Mouse (Mus musculus) heart, embryonic 11.5 days (tissue): ENCODE results near the gene Esr1. TPM values are rescaled to one million over a fixed set of nuclear protein-coding genes. Genes with fewer than 3 reads are reported as not detected.

Experiments
- ATAC-seq: fragments of 200-750 bp; cut with Nextera tagmentation; replicated peaks from 2 replicates; pipeline ENCODE4 v1.8.0; 2017; ENCODE audit warnings: moderate library complexity; ENCODE audit not compliant: insufficient number of reproducible peaks, low FRiP score, low TSS enrichment
- H3K27ac ChIP-seq: fragments of 300-500 bp; sonication (generic); 2 replicates; pipeline ENCODE4 v1.5.1; 2014; ENCODE audit warnings: mild to moderate bottlenecking, low read depth, low read length
- H3K27me3 ChIP-seq: fragments of 300-500 bp; sonication (generic); 2 replicates; pipeline ENCODE4 v1.6.1; 2014; ENCODE audit warnings: mild to moderate bottlenecking, low read length, mixed read lengths; ENCODE audit not compliant: control insufficient read depth, insufficient read depth
- H3K36me3 ChIP-seq: fragments of 300-500 bp; sonication (generic); 2 replicates; pipeline ENCODE4 v1.6.1; 2014; ENCODE audit warnings: mild to moderate bottlenecking, low read length, moderate library complexity, mixed read lengths; ENCODE audit not compliant: control insufficient read depth, insufficient read depth
- H3K4me1 ChIP-seq: fragments of 300-500 bp; sonication (generic); 2 replicates; pipeline ENCODE4 v1.6.1; 2014; ENCODE audit warnings: low read length; ENCODE audit not compliant: control insufficient read depth, insufficient read depth
- H3K4me2 ChIP-seq: fragments of 300-500 bp; sonication (generic); 2 replicates; pipeline ENCODE4 v1.6.1; 2014; ENCODE audit warnings: mild to moderate bottlenecking, moderate library complexity
- H3K4me3 ChIP-seq: fragments of 300-500 bp; sonication (generic); 2 replicates; pipeline ENCODE4 v1.5.1; 2014; ENCODE audit warnings: low read depth, low read length
- H3K9ac ChIP-seq: fragments of 300-500 bp; sonication (generic); 2 replicates; pipeline ENCODE4 v1.6.1; 2014; ENCODE audit warnings: mild to moderate bottlenecking, low read depth, low read length, moderate library complexity
- H3K9me3 ChIP-seq: fragments of 300-500 bp; sonication (generic); replicated peaks from 2 replicates; pipeline ENCODE4 v1.6.1; 2016; ENCODE audit warnings: low read length; ENCODE audit not compliant: control insufficient read depth
- WGBS: fragments of 180-500 bp; shearing (Covaris S2); extraction: QIAGEN DNeasy Blood & Tissue Kit; methylation state at CpG from one replicate; pipeline ENCODE4 v1.1.7; 2014; ENCODE audit not compliant: insufficient replicate concordance; 5-methylcytosine and 5-hydroxymethylcytosine counted together
- polyA plus RNA-seq: library from polyadenylated mRNA; unstranded; fragments of >200 nt; fragmentation: Nextera tagmentation; extraction: Ambion mirVana; gene quantifications from 2 replicates; pipeline ENCODE4 v1.2.1, GENCODE M21; 2014

Esr1 gene
- polyA plus RNA-seq = 1.2 and 1.3 TPM in 2 replicates

DNA sequence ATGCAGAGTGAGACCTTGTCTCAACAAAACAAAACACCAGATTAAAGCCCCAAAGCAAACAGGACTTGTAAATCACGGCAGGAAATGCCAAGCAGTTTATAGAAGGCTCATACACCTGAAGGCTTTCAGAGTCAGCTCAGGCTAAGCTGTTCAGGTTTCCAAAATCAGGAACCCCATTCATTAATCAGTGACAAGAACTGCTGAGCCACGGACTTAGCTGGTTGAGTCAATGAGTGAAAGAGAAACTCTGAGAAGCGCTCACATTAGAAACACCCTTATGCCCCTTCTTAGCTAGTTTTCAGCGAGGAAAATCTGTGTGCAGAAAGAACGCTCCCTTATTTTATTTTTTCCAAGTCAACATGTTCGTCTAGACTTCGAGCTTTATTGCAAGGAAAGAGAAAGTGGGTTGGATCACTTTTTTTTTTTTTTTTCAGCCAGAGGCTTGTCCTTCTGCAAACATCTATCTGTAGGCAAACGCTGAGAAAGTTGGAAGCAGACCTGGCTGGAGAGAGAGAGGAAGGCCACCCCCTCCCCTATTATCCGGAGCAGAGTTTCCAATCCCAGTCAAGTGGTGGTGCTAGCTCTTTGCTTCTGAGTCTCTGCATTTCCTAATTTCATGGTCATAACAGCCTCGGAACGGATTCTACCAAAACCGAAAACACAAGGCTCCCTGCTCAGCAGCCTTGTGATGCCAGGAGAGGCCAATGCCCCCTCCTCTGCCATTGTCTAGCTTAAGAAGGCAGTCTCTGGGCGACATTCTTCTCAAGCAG lies at the start of gene Esr1:
Esr1 (plus strand) TSS at position 208 of the 770 bp plus-strand sequence.
- Histone ChIP-seq H3K27me3 (no peaks in the 10 kb centered on the region), H3K36me3 (no peaks in the 10 kb centered on the region), H3K4me2 (peak within 1 kb of the TSS; percentile 51), H3K27ac (no peak within 1 kb of the TSS), H3K9ac (no peak within 1 kb of the TSS), H3K9me3 (no peaks in the 10 kb centered on the region), H3K4me1 (no peaks in the 10 kb centered on the region), H3K4me3 (no peak within 1 kb of the TSS; the same call in 1 of the 2 replicates)
- WGBS = 46% methylated on average over 13 of the region's 13 CpGs
- no peak for ATAC-seq

DNA sequence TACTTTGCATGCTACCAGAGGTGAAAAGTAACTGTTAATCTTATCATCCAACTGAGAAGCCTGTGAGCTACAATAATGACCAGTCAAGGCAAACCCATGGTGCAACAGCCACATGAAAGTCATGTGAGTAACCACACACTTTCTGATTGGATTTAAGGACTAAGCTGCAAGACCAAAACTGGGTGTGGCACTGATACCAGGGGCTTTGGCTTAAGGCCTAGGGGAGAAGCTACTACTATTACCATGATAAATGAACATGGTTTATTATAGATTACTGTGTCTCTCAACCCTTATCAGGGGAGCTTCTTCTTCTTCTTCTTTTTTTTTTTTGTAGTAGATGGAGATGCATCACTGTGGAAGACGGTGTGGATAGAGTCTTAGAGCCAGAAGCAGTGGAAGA lies 46.2 kb upstream of the Esr1 start:
- Histone ChIP-seq H3K9ac (no peak overlapping the region), H3K36me3 (no peaks in the 10 kb centered on the region), H3K27ac (no peak overlapping the region), H3K4me2 (no peak overlapping the region), H3K4me1 (no peaks in the 10 kb centered on the region), H3K9me3 (no peaks in the 10 kb centered on the region), H3K4me3 (no peak overlapping the region), H3K27me3 (no peaks in the 10 kb centered on the region)
- ATAC-seq = no peak
- WGBS = 80% methylated on average over 1 of the region's 1 CpGs

DNA sequence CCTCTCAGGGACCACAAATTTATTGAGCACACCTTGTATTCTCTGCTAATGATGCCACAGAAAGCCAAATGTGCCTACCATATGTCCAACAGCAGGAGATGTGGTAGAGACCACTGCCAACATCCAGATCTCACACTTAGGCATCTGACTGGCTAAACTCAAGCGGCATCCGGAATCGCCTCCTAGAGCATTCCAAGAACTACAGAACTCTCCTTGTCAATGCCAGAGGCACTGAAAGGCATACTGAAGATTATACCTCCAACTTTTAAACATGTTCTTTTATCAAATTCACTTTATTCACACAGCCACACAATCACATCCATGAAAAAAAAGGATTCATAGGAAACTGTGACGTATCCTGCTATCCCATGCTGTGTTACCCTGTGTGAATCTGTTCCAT lies 40.6 kb upstream of the Esr1 start:
- no peak for ATAC-seq
- WGBS = 87% methylated on average over 4 of the region's 4 CpGs

DNA sequence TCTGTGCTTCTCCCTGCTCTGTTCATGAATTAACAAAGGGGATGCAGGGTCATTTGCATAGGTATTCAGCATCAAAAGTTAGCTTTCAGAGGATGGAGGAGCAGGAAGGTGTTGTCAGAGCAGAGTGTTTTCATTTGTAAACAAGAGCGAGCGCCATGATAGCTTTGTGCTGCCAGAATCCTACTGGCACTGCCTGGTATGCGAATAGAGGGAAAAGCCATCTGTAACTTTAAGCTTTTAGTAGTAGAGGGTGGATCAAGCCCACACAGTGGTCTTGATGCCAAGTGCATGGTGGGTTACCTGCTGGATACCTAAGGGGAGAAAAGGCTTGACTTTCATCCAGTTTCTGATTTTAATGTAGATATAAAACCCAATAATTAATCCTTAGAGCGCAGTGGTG lies 40.1 kb upstream of the Esr1 start:
- WGBS = 75% methylated on average over 4 of the region's 4 CpGs
- Histone ChIP-seq H3K27me3 (no peaks in the 10 kb centered on the region), H3K4me1 (no peaks in the 10 kb centered on the region), H3K9me3 (no peaks in the 10 kb centered on the region), H3K4me2 (no peak overlapping the region), H3K9ac (no peak overlapping the region), H3K36me3 (no peaks in the 10 kb centered on the region), H3K27ac (no peak overlapping the region), H3K4me3 (no peak overlapping the region)
- ATAC-seq = no peak

More for the DNA sequence above, 40.6 kb upstream of the Esr1 start:
- no peaks in the 10 kb centered on the region for H3K27me3 ChIP-seq
- H3K9me3 ChIP-seq = no peaks in the 10 kb centered on the region
- no peak overlapping the region for H3K27ac ChIP-seq
- H3K36me3 ChIP-seq = no peaks in the 10 kb centered on the region
- no peak overlapping the region for H3K9ac ChIP-seq
- H3K4me2 ChIP-seq = no peak overlapping the region
- H3K4me1 ChIP-seq = no peaks in the 10 kb centered on the region
- no peak overlapping the region for H3K4me3 ChIP-seq

DNA sequence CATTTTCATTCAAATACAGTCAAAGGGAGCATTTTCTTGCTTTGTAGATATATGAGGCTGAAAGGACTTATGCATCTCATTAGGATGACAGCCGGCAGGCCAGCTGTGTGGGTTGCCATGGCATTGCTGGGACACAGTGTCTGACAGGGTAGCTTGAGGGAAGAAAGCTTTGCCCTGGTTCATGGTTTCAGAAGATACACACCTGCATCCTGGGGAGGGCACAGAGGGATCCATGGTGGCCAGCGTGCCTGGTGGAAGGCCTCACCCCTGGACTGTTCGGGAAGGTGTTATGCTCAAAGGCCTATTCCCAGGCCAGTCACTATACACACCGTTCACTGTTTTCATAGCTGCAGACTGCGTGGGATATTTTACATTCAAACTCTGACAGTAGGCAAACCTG lies 29.5 kb upstream of the Esr1 start:
- H3K27me3 ChIP-seq = no peaks in the 10 kb centered on the region
- no peak overlapping the region for H3K27ac ChIP-seq
- no peaks in the 10 kb centered on the region for H3K9me3 ChIP-seq
- H3K9ac ChIP-seq = no peak overlapping the region
- no peak overlapping the region for H3K4me3 ChIP-seq
- no peaks in the 10 kb centered on the region for H3K4me1 ChIP-seq
- WGBS = 81% methylated on average over 5 of the region's 5 CpGs
- ATAC-seq = no peak
- no peak overlapping the region for H3K4me2 ChIP-seq
- no peaks in the 10 kb centered on the region for H3K36me3 ChIP-seq

DNA sequence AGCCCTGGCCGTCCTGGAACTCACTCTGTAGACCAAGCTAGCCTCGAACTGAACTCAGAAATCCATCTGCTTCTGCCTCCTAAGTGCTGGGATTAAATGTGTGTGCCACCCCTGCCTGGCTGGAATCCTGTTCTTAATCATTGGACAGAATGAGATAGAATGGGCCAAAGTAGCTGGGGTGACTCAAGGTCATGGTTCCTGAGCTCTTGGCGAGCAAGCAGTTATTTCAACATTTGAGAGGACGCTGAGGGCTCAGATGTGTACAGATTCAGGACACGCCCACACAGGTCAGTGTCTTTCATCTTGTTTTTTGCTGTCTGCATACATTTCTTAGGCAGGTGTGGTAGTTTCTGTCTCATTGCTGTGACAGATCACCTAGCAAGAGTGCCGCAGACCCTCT lies 24.7 kb upstream of the Esr1 start:
- no peak for ATAC-seq

DNA sequence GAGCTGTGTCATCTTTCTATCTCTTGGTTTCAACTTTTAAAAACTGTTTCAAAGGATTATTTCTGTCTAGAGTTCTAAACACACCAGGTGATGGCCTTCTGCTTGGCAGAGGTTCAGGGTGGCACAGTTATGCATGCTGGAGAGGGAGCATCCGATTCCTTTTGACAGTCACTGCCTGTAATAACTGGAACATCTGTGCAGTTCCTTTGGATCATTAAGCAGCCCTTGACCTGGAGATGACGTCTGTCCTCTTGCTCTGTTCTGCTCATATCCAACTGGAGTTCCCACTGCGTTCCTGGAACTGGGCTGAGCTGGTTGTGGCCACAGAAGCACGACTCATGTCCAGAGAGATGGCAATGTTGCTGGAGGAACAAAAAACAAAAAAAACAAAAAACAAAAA lies 21.8 kb upstream of the Esr1 start:
- H3K27ac ChIP-seq = no peak overlapping the region
- H3K9ac ChIP-seq = no peak overlapping the region
- no peaks in the 10 kb centered on the region for H3K9me3 ChIP-seq
- 78% methylated on average over 4 of the region's 4 CpGs for WGBS
- ATAC-seq = no peak
- H3K4me2 ChIP-seq = no peak overlapping the region
- H3K36me3 ChIP-seq = no peaks in the 10 kb centered on the region
- H3K4me1 ChIP-seq = no peaks in the 10 kb centered on the region
- H3K4me3 ChIP-seq = no peak overlapping the region
- no peaks in the 10 kb centered on the region for H3K27me3 ChIP-seq

More for the DNA sequence above, 24.7 kb upstream of the Esr1 start:
- no peak overlapping the region for H3K4me2 ChIP-seq
- 79% methylated on average over 6 of the region's 6 CpGs for WGBS
- H3K27ac ChIP-seq = no peak overlapping the region
- no peaks in the 10 kb centered on the region for H3K4me1 ChIP-seq
- no peak overlapping the region for H3K9ac ChIP-seq
- H3K4me3 ChIP-seq = no peak overlapping the region
- no peaks in the 10 kb centered on the region for H3K36me3 ChIP-seq
- H3K27me3 ChIP-seq = no peaks in the 10 kb centered on the region
- no peaks in the 10 kb centered on the region for H3K9me3 ChIP-seq

DNA sequence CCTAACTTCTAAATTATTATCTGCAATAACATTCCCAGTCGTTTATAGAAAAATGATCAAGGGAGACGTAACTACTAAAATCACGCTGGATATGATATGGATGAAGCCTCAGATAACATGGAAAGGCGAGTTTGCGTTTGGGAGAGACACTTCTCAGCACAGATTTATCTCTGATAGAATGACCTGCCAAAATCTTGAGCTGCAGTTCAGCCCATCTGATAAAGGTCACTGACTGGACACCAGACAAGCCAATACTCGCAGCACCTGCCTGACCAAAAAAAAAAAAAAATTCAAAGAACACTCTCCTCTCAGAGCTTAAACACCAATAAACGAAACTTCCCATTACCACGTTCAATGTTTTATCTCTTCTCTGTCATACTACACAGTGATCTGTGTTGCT lies 20.4 kb upstream of the Esr1 start:
- Histone ChIP-seq H3K4me3 (no peak overlapping the region), H3K4me2 (no peak overlapping the region), H3K4me1 (no peaks in the 10 kb centered on the region), H3K9ac (no peak overlapping the region), H3K27ac (no peak overlapping the region), H3K36me3 (no peaks in the 10 kb centered on the region), H3K9me3 (no peaks in the 10 kb centered on the region), H3K27me3 (no peaks in the 10 kb centered on the region)
- ATAC-seq = no peak
- 73% methylated on average over 8 of the region's 8 CpGs for WGBS

DNA sequence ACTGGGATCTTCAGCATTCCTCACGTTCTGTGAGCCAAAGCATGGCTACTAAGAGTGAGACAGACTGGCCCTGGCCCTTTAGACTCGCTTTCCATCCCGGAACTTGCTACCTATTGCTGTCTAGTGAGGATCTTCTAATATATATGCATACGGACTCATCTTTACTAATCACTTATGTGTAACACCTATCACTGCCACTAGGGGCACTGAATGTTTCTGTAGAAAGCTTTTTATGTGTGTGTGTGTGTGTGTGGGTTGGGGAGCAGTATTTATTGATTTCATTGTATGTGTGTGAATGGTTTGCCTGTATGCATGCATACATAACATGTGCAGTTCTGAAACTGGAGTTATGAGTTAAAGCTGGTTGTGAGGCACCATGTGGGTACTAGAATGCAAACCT lies 17.6 kb upstream of the Esr1 start:
- Histone ChIP-seq H3K9me3 (no peaks in the 10 kb centered on the region), H3K4me2 (no peak overlapping the region), H3K27ac (no peak overlapping the region), H3K9ac (no peak overlapping the region), H3K36me3 (no peaks in the 10 kb centered on the region), H3K27me3 (no peaks in the 10 kb centered on the region), H3K4me1 (no peaks in the 10 kb centered on the region), H3K4me3 (no peak overlapping the region)
- ATAC-seq = no peak
- 60% methylated on average over 4 of the region's 4 CpGs for whole genome bisulfite sequencing
